Mouse (Mus musculus) cerebellum, adult 9-11 months (tissue): ENCODE data around the gene Nr6a1.
A peak's percentile ranks its signal among the peaks of the same experiment; 100 is the strongest.

Experiments
- DNase-seq: peaks from one replicate; pipeline ENCODE4 v3.0.0; 2022

Gene Nr6a1

GRCm38 (mm10) chr2:38781945-38782720 is 145.4 kb downstream of the Nr6a1 start:
- DNase-seq, result no peak

DNA sequence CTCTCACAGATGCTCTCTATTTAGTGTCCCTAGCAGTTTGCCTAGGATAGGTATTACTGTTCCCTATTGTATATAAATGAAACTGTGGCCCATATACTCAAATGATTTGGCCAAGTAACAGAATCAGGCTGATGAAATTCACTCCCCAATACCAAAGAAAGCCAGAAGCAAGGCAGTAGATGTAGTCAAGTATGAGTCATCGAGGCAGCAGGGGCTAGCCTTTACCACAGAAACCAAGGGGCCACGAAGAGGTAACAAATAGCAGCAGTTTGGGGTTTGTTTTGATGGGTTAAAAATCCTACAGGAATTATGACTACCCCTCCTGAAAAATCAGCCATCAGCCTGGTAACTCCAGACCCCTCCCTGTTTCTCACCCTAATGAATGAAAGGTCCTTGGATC is 147.5 kb downstream of the Nr6a1 start:
- DNase-seq, result no peak

DNA sequence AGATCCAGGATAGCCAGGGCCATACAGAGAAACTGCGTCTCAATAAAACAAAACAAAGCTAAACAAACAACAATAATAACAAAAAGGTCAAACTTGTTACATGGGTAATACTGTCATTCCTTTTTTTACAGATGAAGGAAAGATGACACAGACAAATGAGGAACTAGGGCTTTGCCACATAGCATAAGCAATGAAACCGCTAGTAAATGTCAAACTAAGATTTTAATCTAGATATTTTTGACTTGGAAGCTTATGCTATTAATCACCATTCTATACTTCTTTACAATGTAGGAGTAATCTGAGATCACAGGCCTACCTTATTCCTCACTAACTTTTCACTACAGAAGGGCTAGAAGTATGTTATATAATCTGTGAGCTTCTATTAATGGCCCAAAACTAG is 150.2 kb downstream of the Nr6a1 start:
- DNase-seq, result no peak

- DNase-seq, result no peak
Observed at GRCm38 (mm10) chr2:38774936-38775335, 152.6 kb downstream of the Nr6a1 start.

DNA sequence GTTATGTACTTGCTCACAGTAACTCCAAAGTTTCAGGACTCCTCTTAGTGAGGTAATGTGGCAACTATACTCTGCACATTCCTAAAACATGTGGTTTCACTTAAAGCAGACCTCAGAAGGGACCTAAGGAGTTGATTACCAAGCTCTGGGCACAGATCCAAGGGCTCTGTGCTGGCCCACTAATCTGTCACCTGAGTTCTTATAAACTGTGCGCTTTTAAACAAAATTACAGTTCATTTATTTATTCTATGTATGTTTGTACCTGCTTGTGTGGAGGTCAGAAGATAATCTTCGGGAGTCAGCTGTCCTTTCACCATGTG is 156.1 kb downstream of the Nr6a1 start:
- DNase-seq, result no peak

- DNase-seq, result no peak
Observed at GRCm38 (mm10) chr2:38770772-38771477, 156.6 kb downstream of the Nr6a1 start.

- DNase-seq, result no peak
Observed at GRCm38 (mm10) chr2:38767177-38767931, 160.1 kb downstream of the Nr6a1 start.

- DNase-seq, result no peak
Observed at GRCm38 (mm10) chr2:38739847-38740246, 187.6 kb downstream of the Nr6a1 start.

DNA sequence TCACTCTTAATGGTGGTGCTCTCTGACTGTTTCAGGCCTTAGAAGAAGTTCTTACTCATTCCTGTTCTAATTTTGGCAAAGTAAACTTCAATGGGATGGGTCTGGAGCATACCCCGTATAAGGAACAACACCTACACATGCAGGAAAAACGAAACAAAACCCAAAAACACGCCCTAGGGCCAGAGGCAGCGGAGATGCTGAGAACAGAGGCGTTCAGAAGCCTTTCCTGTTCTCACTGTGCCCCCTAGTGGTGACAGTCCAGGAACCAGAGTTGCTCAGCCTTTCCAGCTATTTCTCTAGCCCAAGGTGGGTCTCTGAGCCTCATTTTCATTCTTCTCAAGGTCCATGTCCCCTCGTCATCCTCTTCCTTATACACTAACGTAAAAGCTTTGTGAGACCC is 188.1 kb downstream of the Nr6a1 start:
- DNase-seq, result peak; percentile 52

GRCm38 (mm10) chr2:38738601-38739301 is 188.7 kb downstream of the Nr6a1 start:
- no peak for DNase-seq

GRCm38 (mm10) chr2:38735740-38736139 is 191.7 kb downstream of the Nr6a1 start:
- no peak for DNase-seq

DNA sequence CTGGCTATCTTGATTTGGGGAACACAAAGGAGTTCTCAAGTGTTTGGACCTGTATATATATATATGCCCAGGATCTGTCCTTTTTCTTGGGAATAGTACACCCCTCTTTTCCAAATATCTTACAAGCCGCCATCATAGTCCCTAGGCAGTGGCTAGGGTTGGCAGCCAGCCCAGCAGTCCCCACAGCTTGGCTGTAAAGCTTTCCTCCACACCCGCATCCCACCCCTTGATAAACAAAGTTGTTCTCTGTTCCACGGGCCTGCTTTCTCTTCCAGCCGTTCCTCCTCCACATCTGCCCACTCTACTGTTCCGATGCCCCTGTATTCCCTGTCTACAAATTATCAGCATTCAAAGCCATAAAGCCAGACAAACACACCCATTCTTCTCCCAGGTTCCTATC is 192.8 kb downstream of the Nr6a1 start:
- no peak for DNase-seq

GRCm38 (mm10) chr2:38730331-38730827 is 197.1 kb downstream of the Nr6a1 start:
- no peak for DNase-seq

- no peak for DNase-seq
Observed at GRCm38 (mm10) chr2:38725427-38725826, 202.1 kb downstream of the Nr6a1 start.

GRCm38 (mm10) chr2:38723378-38723777 is 204.1 kb downstream of the Nr6a1 start:
- DNase-seq, result no peak

DNA sequence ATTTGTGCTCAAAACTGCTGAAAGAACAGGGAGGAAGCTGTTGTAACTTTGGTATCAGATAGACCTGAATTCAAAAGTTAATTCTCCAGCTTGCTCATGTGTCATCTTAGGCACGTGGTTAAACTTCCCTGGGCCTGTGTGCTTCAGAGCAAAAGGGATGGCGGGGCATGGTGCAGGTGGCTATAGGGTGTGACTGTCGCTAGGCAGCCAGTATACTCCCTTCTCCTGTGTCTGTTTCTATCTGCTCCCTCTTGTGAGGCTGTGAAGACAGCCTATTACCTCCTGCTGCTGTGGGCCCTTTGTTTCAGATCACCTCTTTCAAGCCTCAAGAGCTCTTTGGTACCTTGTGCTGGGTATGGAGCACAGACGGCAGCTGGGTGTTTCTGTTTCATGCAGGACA is 205.4 kb downstream of the Nr6a1 start:
- no peak for DNase-seq

DNA sequence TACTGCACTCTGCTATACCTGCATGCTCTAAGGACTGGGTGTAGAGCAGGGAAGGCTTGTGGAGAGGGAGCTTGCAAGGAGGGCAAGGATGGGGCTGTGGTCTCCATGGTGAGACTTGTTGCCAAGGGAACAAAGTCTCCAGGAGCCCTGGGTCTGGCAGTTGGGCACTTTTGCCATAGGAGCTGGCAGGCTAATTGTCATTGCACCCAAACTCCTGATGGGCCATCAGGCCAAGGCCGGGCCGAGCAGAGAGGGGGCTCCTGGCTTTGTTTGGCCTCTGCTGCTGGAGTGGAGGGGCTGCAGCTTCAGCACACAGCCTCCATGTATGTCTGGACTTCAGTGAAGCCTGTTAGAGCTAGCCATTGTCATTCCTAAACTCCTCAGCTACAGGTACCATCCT is 206.8 kb downstream of the Nr6a1 start:
- no peak for DNase-seq

DNA sequence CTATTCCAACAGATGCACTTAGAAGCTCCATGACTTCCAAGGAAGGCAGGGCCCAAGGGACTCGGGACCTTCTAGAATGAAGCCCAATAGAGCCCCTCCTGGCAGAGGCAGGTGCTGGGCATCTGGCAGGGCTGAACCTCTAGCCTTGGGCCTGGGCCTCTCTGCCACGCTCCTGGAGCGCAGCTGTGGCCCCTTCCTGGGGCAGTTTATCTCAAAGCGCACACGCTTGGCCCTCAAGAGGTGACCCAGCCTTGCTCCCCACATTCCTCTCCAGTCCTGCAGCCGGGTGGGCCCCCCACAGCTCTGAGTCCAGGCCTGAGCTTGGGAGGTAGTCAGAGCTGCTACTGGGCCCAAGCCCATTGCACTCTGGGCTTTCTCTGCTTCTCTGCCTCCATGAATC is 208.1 kb downstream of the Nr6a1 start:
- DNase-seq, result no peak

GRCm38 (mm10) chr2:38718676-38719075 is 208.8 kb downstream of the Nr6a1 start:
- DNase-seq, result no peak

DNA sequence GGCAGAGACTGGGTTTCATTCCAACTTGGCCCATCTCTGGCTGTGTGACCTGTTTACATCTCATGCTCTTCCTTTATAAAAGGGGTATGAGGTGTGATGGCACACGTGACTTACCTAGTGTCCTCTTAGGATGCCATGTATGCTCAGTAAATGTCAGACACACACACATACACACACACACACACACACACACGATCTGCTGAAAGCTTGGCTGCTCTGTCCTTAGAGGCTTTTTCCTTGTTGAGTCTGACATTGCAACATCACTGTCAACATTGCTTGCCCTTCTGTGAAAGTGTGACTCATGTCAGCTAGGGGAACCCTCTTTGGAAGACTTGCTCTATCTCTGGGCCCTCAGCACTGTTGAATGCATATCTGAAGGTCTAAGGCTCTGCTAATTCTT is 210.1 kb downstream of the Nr6a1 start:
- DNase-seq, result no peak

- no peak for DNase-seq
Observed at GRCm38 (mm10) chr2:38714324-38714723, 213.2 kb downstream of the Nr6a1 start, which contains the start of gene Nr5a1. Nr5a1 (minus strand) TSS chr2:38714542.

DNA sequence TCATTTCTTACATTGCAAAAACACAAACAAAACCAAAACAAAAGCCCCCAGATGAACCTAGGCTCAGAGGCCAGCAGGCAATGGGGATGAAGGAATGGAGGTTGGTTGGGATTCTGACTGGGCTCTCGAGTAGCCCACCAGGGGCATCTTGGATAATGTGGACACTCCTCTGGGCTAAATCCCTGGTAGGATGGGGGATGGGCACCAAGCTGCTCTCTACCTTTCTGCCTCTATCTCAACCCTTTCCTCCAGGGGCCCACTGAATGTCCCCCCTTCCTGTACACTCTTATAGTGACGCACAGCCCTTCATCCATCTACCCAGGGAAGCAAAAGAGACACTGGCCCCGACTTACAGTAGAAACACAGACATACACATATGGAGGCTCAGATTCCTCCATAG is 213.9 kb downstream of the Nr6a1 start:
- DNase-seq, result no peak

GRCm38 (mm10) chr2:38712769-38713125 is 214.7 kb downstream of the Nr6a1 start:
- DNase-seq, result no peak
